Mouse (Mus musculus): ENCODE results near the gene Ccnt2. TPM values are rescaled to one million over a fixed set of nuclear protein-coding genes. Genes with fewer than 3 reads are reported as not detected.
A peak's percentile ranks its signal among the peaks of the same experiment; 100 is the strongest.

Gene Ccnt2
- polyA plus RNA-seq, 1 experiment, result 53.9 TPM

DNA sequence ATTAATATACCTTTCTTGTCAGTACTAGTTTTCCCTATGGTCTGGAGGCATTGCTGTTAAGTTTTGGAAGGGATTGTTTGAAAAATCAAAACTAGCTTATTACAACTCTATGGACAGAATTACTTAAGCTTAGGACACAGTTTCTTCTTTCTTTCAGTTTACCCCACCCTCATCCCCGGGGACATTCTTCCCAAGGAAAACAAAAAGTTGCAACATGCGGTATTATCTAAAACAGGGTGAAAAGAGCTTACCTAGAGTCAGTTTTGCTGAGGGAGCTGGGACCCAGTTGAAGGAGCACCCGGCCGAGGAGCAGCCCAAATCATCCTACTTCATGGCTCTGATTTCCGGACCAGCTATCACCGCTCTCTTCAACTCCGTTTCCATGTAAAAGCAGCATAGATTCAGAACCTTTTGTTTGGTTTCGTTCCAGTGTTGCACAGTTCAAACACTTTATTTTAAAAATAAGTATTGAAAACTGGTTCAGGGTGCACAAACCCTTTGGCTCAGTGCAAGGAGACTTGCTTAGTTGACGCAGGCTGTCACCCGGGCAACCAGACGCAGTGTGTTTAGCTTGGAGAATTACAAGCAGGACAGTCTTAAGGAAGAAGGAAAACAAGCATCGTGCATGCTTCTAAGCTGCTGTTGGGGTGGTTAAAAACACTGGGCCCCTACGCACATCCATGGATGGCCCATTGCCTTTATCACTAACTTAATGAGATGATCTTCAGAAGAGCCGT lies 80.7 kb downstream of the Ccnt2 start, which contains the start of gene Map3k19:
Gene Map3k19, minus strand, starts transcription at position 546 of the 737 bp plus-strand sequence.
- 61% methylated on average over 14 of the region's 14 CpGs for WGBS
- H3K4me1 ChIP-seq (ENCODE audit: control insufficient read depth, insufficient read depth, low read length), result no peaks in the 10 kb centered on the region
- TF ChIP-seq POLR2A (IDR thresholded peaks at IDR 0.05; ENCODE audit: borderline replicate concordance, insufficient read depth, low read length), result no peak
- no peak for TF ChIP-seq CTCF (IDR thresholded peaks at IDR 0.05; ENCODE audit: borderline replicate concordance, insufficient read depth, low read depth, low read length)
- no peaks in the 10 kb centered on the region for H3K27me3 ChIP-seq (ENCODE audit: control insufficient read depth, insufficient read depth, low read length)
- no peak for DNase-seq
- H3K4me3 ChIP-seq (replicated peaks; ENCODE audit: insufficient read depth, low read depth, low read length), result peak within 1 kb of the TSS; percentile 15
- no peak within 1 kb of the TSS for H3K27ac ChIP-seq (ENCODE audit: insufficient read depth, low read length)

Other genes with a start within 250 kb of the Ccnt2 start
- 106 and 124 TPM in 2 replicates for gene Tmem163, start 94.6 kb upstream of the Ccnt2 start, polyA plus RNA-seq (2012; rRNA removed)
- gene Acmsd, start 44.8 kb upstream of the Ccnt2 start, polyA plus RNA-seq (2012; rRNA removed), result 0.05 TPM in 1 of 2 replicates, not detected in the other
- gene Map3k19, start 80.9 kb downstream of the Ccnt2 start, polyA plus RNA-seq (2012; rRNA removed), result 1.6 and 2.1 TPM in 2 replicates
- 42.5 and 43.3 TPM in 2 replicates for gene Rab3gap1, start 94.6 kb downstream of the Ccnt2 start, polyA plus RNA-seq (2012; rRNA removed)

Data from cerebellum, adult 2 months (tissue).